Mouse (Mus musculus) neural tube, embryonic 14.5 days (tissue): ENCODE measurements around the gene Klrb1c. TPM values are rescaled to one million over a fixed set of nuclear protein-coding genes. Genes with fewer than 3 reads are reported as not detected.
"Not testable (repeated sequence)": the region's sequence is repeated elsewhere in the genome, so short reads cannot be mapped to it uniquely, and the experiment has no call there.

Source experiments
- ATAC-seq: fragments of 200-750 bp; cut with Nextera tagmentation; 2 replicates; pipeline ENCODE4 v1.8.0; 2017; ENCODE audit warnings: low read depth, mild to moderate bottlenecking, moderate TSS enrichment, moderate library complexity
- H3K27ac ChIP-seq: fragments of 300-500 bp; sonication (generic); 2 replicates; pipeline ENCODE4 v1.5.1; 2014; ENCODE audit warnings: low read depth, mild to moderate bottlenecking, control low read depth, low read length, moderate library complexity, mixed read lengths
- H3K27me3 ChIP-seq: fragments of 300-500 bp; sonication (generic); 2 replicates; pipeline ENCODE4 v1.6.1; 2014; ENCODE audit warnings: low read length; ENCODE audit not compliant: control insufficient read depth, insufficient read depth
- H3K36me3 ChIP-seq: fragments of 300-500 bp; sonication (generic); 2 replicates; pipeline ENCODE4 v1.6.1; 2014; ENCODE audit warnings: low read length, mixed read lengths; ENCODE audit not compliant: control insufficient read depth, insufficient read depth
- H3K4me1 ChIP-seq: fragments of 300-500 bp; sonication (generic); 2 replicates; pipeline ENCODE4 v1.6.1; 2014; ENCODE audit warnings: low read length; ENCODE audit not compliant: control insufficient read depth, insufficient read depth
- H3K4me2 ChIP-seq: fragments of 300-500 bp; sonication (generic); 2 replicates; pipeline ENCODE4 v1.6.1; 2014; ENCODE audit warnings: mild to moderate bottlenecking, low read depth, low read length, control low read depth
- H3K4me3 ChIP-seq: fragments of 300-500 bp; sonication (generic); 2 replicates; pipeline ENCODE4 v1.5.1; 2014; ENCODE audit warnings: low read depth, low read length, control low read depth, mixed read lengths
- H3K9ac ChIP-seq: fragments of 300-500 bp; sonication (generic); replicated peaks from 2 replicates; pipeline ENCODE4 v1.6.1; 2014; ENCODE audit warnings: low read depth, mild to moderate bottlenecking, control low read depth, low read length, mixed read lengths
- H3K9me3 ChIP-seq: fragments of 300-500 bp; sonication (generic); 2 replicates; pipeline ENCODE4 v1.6.1; 2016; ENCODE audit warnings: low read length; ENCODE audit not compliant: control insufficient read depth
- WGBS: fragments of 180-500 bp; shearing (Covaris S2); extraction: QIAGEN DNeasy Blood & Tissue Kit; methylation state at CpG from one replicate; pipeline ENCODE4 v1.1.7; 2014; 5-methylcytosine and 5-hydroxymethylcytosine counted together
- polyA plus RNA-seq: library from polyadenylated mRNA; unstranded; fragments of >200 nt; fragmentation: Nextera tagmentation; extraction: Ambion mirVana; gene quantifications from 2 replicates; pipeline ENCODE4 v1.2.1, GENCODE M21; 2014

The Klrb1c gene
- polyA plus RNA-seq, 1 experiment from 2014 or later: not detected

DNA sequence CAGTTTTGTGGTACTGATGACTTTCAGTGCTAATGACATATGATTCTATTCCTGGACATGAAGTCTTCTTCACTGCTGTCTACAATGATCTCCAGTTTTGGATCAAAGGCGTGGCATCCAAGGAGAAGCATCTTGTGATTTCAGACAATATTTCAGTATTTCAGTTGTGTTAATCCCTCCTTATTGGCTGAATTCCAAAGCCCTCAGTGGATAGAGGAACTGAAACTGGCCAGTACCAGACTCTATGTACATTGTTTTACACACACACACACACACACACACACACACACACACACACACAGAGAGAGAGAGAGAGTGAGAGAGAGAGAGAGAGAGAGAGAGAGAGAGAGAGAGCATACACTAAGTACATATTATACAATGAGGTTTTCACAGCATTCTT is 2.6 kb downstream of the Klrb1c start:
- not testable (repeated sequence) for H3K9me3 ChIP-seq, H3K4me3 ChIP-seq, H3K27ac ChIP-seq, H3K9ac ChIP-seq, H3K4me1 ChIP-seq, ATAC-seq, H3K36me3 ChIP-seq, H3K27me3 ChIP-seq, H3K4me2 ChIP-seq
- 83% methylated on average over 1 of the region's 1 CpGs for WGBS

DNA sequence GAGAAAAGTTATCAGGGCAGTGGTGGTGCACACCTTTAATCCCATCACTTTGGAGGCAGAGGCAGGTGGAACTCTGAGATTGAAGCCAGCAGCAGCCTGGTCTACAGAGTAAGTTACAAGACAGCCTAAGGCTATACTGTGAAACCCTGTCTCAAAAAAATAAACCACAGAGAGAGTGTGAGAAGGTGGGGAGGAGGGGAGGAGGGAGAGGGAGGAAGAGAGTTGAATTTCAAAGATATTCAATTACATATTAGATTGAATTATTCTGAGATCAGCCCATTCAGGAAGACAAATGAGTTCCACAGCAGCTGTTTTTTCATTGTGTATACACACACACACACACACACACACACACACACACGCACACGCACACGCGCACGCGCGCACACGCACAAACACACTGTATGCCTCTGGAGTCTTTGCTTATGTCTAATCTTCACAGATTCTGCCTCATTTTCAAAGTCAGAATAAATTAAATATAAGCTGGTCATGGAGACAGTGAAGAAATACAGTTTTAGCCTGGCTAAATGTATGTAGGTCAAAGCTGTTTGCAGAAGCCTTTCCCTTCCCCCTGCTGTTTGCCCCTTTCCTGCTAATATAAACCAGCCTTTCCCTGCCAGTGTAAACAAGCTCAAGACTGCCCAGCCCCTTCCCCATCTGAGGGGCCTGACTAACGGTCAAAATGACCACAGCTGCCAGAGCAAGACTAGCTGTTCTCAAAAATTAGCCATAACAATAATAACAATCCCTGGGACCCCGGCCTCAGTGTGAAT is 19.3 kb downstream of the Klrb1c start:
- Histone ChIP-seq H3K4me2 (no peak overlapping the region), H3K4me3 (no peak overlapping the region), H3K36me3 (no peaks in the 10 kb centered on the region), H3K27me3 (no peaks in the 10 kb centered on the region), H3K4me1 (no peaks in the 10 kb centered on the region), H3K9ac (no peak overlapping the region), H3K27ac (no peak overlapping the region), H3K9me3 (no peaks in the 10 kb centered on the region)
- WGBS: 80% methylated on average over 10 of the region's 10 CpGs
- no peak for ATAC-seq

DNA sequence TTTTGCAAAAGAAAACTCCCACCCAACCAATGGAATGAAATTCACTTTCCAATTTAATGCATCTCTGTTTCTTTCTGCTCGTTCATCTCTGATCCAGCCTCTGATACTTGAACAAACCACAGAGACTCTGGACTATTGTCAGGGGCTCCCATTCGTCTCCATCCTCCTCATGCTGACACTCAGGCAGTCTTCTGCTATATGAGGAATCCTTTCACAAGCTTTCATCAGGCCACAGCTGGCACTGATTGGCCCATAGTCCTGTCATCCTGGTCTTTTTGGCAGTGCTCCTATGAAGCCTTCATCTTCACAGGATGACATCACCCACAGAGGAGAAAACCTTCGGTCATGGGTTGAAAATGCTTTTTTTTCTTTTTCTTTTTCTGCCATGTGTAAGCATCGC is 21.0 kb downstream of the Klrb1c start:
- no peaks in the 10 kb centered on the region for H3K4me1 ChIP-seq
- no peak for ATAC-seq
- H3K27me3 ChIP-seq: no peaks in the 10 kb centered on the region
- no peak overlapping the region for H3K9ac ChIP-seq
- H3K4me3 ChIP-seq: no peak overlapping the region
- WGBS: 73% methylated on average over 4 of the region's 4 CpGs
- no peak overlapping the region for H3K27ac ChIP-seq
- H3K9me3 ChIP-seq: no peaks in the 10 kb centered on the region
- no peaks in the 10 kb centered on the region for H3K36me3 ChIP-seq
- no peak overlapping the region for H3K4me2 ChIP-seq

DNA sequence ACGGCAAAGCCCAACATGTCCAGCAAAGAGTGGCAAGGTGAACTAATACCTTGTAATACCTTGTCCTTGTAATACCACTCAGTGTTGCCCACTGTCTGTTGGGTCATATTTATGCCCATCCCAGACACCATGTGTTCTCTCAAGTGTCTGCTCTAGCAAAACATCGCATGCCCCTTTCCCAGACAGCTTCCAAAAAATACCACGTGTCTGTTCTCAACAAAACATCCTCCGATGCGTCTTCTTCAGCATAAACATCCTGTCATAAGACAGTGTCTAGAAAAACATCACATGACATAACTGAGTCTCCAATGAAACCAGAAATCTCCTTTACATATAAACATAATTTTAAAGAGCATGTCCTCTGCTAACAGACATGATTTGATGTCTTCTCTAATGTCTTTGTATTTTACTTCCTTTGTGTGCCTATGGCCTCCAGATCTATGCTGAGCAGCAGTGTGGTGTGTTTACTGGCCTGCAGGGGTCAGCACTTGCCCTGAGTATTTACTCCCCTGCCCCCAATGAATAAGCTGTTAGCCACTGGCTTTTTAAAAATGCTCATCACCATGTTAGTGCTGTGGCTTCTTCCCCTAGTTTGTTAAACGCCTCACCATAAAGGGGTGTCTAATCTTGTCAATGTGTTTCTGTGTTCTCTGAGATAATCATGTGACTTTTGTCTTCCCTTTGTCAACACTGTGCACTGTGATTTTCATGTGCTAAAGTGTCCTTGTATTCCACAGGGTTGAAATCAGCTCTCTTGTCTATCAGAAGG is 22.3 kb downstream of the Klrb1c start:
- not testable (repeated sequence) for H3K27me3 ChIP-seq

DNA sequence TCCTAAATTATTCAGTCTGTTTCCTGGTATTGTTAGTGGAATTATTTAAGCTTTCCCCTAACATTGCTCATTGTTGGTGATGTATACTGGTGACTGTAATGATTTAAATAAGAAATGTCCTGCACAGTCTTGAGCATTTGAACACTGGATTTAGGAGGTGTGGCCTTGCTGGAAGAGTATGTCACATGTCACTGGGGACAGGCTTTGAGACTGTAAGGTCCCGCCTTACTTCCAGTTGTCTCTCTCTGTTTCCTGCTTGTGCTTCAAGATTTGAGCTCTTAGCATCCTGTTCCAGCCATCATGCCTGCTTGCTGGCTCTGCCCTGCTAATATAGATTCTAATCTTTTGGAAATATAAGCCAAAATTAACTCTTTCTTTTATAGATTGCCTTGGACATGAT is 23.8 kb downstream of the Klrb1c start:
- Histone ChIP-seq H3K4me3 (no peak overlapping the region), H3K36me3 (no peaks in the 10 kb centered on the region), H3K4me1 (no peaks in the 10 kb centered on the region), H3K9me3 (no peaks in the 10 kb centered on the region), H3K9ac (no peak overlapping the region), H3K27ac (no peak overlapping the region), H3K27me3 (no peaks in the 10 kb centered on the region), H3K4me2 (no peak overlapping the region)
- 92% methylated on average over 1 of the region's 1 CpGs for WGBS
- no peak for ATAC-seq

More for the DNA sequence above, 22.3 kb downstream of the Klrb1c start:
- not testable (repeated sequence) for H3K4me3 ChIP-seq, H3K9me3 ChIP-seq, H3K9ac ChIP-seq, H3K4me2 ChIP-seq, H3K36me3 ChIP-seq, H3K4me1 ChIP-seq, H3K27ac ChIP-seq
- WGBS: 62% methylated on average over 6 of the region's 6 CpGs
- peak; percentile 25; the same call in 1 of the 2 replicates for ATAC-seq

DNA sequence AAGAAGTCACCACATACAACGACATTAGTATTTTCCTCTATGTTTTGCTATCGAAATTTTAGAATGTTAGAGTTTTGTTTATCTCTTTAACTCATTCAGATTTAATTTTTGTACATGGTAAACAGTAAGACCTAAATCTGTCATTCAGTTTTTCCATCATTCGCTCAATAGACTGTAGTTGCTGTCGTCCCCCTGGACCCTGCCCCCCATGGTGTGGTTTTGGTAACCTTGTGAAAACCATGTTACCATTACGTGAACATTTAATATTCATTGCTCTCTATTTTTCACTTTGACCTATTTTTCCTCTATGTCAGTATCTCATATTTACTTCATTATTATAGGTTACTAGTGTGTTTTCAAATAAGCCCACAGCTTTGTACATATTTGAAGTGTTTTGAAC is 24.4 kb downstream of the Klrb1c start:
- no peaks in the 10 kb centered on the region for H3K4me1 ChIP-seq
- 21% methylated on average over 5 of the region's 5 CpGs for WGBS
- peak overlapping the region; percentile 25; the same call in 1 of the 2 replicates for H3K9ac ChIP-seq
- peak overlapping the region; percentile 37 for H3K4me2 ChIP-seq
- H3K4me3 ChIP-seq: peak overlapping the region; percentile 38
- no peak for ATAC-seq
- no peaks in the 10 kb centered on the region for H3K27me3 ChIP-seq
- no peaks in the 10 kb centered on the region for H3K9me3 ChIP-seq
- 0 out of 2 replicates have a peak overlapping the region, but pooled peaks have one; percentile 58 for H3K27ac ChIP-seq
- no peaks in the 10 kb centered on the region for H3K36me3 ChIP-seq

DNA sequence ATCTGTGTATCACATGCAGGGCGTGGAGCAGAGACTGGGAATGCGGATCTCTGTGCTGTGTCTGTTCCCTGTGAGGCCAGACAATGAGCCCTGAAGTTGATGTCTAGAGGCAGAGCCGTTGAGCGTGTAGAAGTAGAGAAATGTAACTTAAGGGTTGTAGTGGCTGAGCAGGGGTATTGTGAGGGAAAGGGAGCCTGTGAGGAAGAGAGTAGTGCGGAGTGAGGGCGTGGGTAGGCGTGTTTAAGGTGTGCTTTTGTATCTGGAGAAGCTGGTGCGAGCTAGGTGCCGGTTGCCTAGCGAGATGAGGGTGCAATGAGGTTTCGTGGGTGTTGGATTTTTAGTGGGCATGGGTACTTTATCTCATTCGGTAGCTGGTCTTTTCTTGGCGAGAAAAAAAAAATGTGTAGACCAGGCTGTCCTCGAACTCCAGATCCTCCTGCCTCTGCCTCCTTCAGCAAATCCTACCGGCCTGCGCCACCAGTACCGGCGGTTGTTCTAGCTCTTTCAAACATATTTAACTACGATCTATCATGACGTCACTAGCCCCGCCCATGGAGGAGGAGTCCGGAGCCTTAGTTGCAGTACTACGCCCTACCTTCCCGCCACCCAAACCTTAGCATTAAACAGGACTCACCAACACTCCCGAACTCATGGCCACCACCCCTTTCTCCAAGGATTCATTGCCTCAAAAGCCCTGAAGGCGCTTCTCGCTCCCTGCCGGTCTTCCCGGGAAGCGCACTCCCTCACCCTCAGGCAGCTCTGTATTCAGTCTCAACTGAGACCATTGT is 25.1 kb downstream of the Klrb1c start:
- ATAC-seq: peak; percentile 88
- no peaks in the 10 kb centered on the region for H3K27me3 ChIP-seq
- H3K36me3 ChIP-seq: no peaks in the 10 kb centered on the region

DNA sequence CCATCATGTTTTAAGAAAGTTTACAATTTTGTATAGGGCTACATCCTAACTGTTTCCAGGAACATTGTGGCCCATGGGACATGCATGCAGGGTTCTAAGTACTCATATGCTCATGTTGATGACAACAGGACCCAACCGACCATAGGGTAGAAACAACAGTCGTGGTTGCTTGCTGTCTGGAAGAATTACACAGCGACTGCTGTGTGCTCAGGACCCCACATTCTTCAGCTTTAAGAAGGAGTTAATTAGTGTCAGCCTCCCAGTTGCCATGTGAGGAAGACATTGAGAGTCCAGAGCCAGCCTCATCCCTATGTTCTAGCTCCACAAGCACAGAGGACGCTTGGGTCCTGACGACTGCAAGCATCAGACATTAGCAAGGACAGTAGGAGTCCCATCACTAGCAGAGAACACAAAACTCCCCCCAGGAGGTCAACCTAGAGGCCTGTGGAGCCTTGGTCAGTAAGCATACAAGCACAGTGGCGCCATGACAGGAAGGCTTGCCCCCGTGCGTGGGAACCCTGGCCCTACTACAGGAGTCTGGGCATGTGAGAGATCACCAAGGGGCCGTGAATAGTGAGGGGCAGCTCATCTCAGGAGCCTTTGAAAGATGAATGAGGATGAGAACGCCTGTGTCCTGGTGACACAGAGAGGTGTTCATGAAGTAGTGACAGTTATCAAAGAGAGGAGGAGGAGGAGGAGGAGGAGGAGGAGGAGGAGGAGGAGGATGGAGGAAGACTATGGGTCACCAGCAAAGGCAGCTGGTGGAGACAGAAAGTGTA is 25.9 kb downstream of the Klrb1c start:
- WGBS: 78% methylated on average over 9 of the region's 10 CpGs
- Histone ChIP-seq H3K4me3 (peak overlapping the region; percentile 45), H3K4me2 (peak overlapping the region; percentile 62), H3K27ac (peak overlapping the region; percentile 86; the same call in 1 of the 2 replicates)
- H3K36me3 ChIP-seq, H3K9me3 ChIP-seq, H3K9ac ChIP-seq, ATAC-seq, H3K4me1 ChIP-seq, H3K27me3 ChIP-seq: not testable (repeated sequence)

More for the DNA sequence above, 25.1 kb downstream of the Klrb1c start:
- Histone ChIP-seq H3K27ac (peak overlapping the region; percentile 86), H3K9ac (peak overlapping the region; percentile 53), H3K4me1 (no peaks in the 10 kb centered on the region), H3K4me3 (peak overlapping the region; percentile 45), H3K4me2 (peak overlapping the region; percentile 62), H3K9me3 (no peaks in the 10 kb centered on the region)
- WGBS: 2% methylated on average over 30 of the region's 30 CpGs
